Mouse (Mus musculus) spleen, adult 12 weeks (tissue): Measurements from ENCODE around the gene March7.

Experiments
- DNase-seq: peaks from one replicate; pipeline ENCODE4 v3.0.0; 2022; ENCODE audit warnings: low spot score

March7 gene

DNA sequence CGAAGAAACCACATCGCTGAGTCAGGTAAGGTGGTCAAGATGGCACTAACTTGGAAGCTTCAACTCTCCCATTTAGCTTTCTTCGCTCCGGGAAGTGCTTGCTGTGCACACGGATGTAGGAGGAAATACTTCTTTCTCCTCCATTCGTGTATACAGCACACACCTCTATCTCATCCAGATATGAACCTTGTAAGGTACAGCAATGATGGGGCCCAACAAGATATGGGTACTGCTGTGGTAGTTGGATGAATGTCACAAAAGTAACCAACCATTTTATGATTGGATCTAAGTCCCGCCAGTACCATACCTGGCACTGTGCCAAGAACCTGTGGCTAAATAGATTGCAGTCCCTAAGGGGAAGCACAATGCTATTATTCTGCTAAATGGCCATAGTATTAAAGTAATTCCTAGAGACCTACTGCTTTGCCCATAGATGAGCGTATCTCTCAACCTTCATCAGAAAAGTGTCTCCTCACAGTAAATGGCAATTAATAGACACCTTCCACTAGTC is 75.5 kb downstream of the March7 start:
- DNase-seq: no peak

DNA sequence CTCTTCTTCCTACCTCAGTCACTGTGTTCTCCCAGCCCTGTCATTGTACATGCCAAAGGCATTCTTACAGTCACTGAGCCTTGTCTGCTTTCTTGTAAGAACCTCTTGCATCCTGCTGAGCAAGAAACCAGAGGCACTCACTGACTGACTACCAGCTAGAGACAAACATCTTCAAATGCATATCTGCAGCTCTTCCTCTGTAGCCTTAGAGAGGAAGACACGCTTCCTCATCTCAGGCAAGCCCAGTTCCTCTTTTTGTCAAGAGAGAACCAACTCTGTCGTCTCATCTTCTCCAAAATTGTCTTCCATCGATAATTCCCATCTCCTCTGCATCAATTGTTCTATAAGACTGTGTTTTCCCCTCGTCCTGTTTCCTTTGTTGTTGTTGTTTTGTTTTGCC is 78.9 kb downstream of the March7 start:
- DNase-seq: no peak

DNA sequence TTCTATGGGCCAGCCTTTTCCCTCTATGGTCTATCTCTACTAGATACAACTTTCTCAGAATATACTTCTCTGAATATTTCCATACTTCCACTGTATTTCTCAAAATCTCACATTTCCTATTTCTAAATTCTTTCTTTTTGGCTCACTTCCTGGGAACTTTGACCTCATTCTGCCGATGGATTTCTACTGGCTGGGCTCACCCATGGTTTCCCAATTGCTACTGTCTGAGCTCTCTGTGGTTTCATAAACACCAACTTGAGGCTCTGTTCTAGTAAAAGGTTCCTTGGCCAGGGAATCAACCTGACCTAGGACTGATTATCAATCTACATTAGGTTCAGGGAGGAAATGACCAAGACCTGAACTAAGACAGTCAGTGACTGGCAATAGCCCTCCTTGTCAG is 79.8 kb downstream of the March7 start:
- DNase-seq: no peak

DNA sequence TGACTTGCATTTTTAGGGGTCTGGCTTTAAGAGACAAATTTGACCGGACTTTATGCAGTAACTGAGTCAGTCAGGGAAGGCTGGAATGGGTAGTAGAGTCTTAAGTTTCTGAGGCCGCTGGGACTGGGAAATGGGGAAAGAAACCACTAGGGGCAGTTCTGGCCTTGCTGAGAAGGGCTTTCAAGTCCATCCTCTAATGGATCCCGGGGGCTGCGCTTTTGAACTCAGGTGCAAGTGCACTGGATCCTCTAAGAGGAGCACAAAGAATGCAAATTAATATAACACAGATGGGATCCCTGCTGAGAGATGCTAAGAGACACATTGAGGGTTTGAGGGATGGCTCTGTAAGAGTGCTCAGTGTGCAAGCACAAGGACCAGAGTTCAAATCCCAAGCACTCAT is 81.7 kb downstream of the March7 start:
- DNase-seq: no peak

DNA sequence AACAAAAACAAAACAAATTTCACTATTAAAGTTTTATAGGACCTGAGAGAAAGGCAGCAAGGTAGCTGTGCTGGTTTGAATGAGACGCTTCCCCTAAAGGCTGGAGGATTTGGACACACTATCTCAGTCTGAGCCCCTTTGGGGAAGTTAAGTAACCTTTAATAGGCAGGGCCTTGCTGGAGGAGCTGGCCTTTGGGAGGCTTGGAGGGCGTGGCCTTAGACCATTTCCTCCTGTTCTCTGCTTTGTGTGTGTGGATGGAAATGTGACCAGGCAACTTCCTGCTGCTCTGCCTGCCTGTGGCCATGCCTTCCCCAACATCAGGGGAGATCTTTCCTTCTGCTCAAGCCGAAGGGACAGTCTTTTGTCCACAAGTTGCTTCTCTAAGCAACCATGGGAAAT is 88.6 kb downstream of the March7 start:
- DNase-seq: no peak

DNA sequence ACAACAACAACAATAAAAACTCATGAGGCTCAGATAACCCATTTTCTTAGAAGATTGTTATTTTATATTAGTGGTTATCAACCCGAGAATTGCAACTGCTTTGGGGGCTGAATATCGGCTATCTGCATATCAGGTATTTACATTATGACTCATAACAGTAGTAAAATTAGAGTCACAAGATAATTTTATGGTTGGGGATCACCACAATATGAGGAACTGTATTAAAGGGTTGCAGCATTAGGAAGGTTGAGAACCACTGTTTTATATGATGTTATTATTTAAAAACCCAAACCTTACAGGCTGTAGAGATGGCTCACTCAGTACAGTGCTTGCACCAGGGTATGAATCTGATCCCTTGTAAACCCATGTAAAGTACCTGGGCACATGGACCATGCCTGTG is 89.6 kb downstream of the March7 start:
- no peak for DNase-seq
